Mouse (Mus musculus) cerebellum, adult 2 months (tissue): ENCODE data around the gene Pxmp4. TPM values are rescaled to one million over a fixed set of nuclear protein-coding genes. Genes with fewer than 3 reads are reported as not detected.
A peak's percentile ranks its signal among the peaks of the same experiment; 100 is the strongest.

Experiments used
- DNase-seq, 2 experiments: peaks; one replicate each; pipeline ENCODE4 v3.0.0; 2021
- H3K27ac ChIP-seq: fragments of 200-500 bp; 2 replicates; pipeline ENCODE4 v1.5.1; 2012; ENCODE audit warnings: low read length, control low read depth, inconsistent platforms; ENCODE audit not compliant: insufficient read depth
- H3K27me3 ChIP-seq: fragments of 200-500 bp; 2 replicates; pipeline ENCODE4 v1.6.1; 2012; ENCODE audit warnings: inconsistent platforms, mild to moderate bottlenecking, low read length, moderate library complexity; ENCODE audit not compliant: control insufficient read depth, insufficient read depth
- H3K4me1 ChIP-seq: fragments of 200-500 bp; 2 replicates; pipeline ENCODE4 v1.6.1; 2011; ENCODE audit warnings: low read length; ENCODE audit not compliant: control insufficient read depth, insufficient read depth
- H3K4me3 ChIP-seq: fragments of 200-500 bp; replicated peaks from 2 replicates; pipeline ENCODE3; 2011; ENCODE audit warnings: mild to moderate bottlenecking, low read depth, low read length, control low read depth; ENCODE audit not compliant: insufficient read depth
- CTCF ChIP-seq: fragments of 200-500 bp; IDR thresholded peaks from 2 replicates; pipeline ENCODE4 v1.5.1; 2011; ENCODE audit warnings: low read depth, mild to moderate bottlenecking, control low read depth, low read length, moderate library complexity, borderline replicate concordance; ENCODE audit not compliant: insufficient read depth
- POLR2A ChIP-seq: fragments of 200-500 bp; IDR thresholded peaks from 2 replicates; pipeline ENCODE4 v1.6.1; 2011; ENCODE audit warnings: low read length, control low read depth, borderline replicate concordance; ENCODE audit not compliant: insufficient read depth
- WGBS: fragments of 180-500 bp; shearing (Covaris S2); methylation state at CpG from one replicate; pipeline ENCODE4 v1.1.7; 2018; 5-methylcytosine and 5-hydroxymethylcytosine counted together
- polyA plus RNA-seq: library from polyadenylated mRNA; depleted of rRNA; stranded (reverse); fragments of >200 nt; gene quantifications from 2 replicates; pipeline ENCODE4 v1.2.3, GENCODE M21; 2012

The Pxmp4 gene
- polyA plus RNA-seq, 1 experiment = 14.9 TPM

- no peak for DNase-seq
- Histone ChIP-seq H3K4me1 (no peaks in the 10 kb centered on the region), H3K27me3 (no peaks in the 10 kb centered on the region), H3K27ac (peak overlapping the region; percentile 75), H3K4me3 (peak overlapping the region; percentile 84)
- WGBS = 14% methylated on average over 22 of the region's 22 CpGs
- no peak for TF ChIP-seq CTCF
- TF ChIP-seq POLR2A = no peak
Measured at GRCm38 (mm10) chr2:154603007-154603637, 386 bp downstream of the Pxmp4 start.

GRCm38 (mm10) chr2:154601324-154601723 is 2.2 kb downstream of the Pxmp4 start:
- TF ChIP-seq POLR2A (no peak), CTCF (no peak)
- WGBS = 70% methylated on average over 3 of the region's 3 CpGs

GRCm38 (mm10) chr2:154600586-154600985 is 2.9 kb downstream of the Pxmp4 start:
- DNase-seq = no peak
- WGBS = 75% methylated on average over 6 of the region's 6 CpGs
- H3K4me3 ChIP-seq = no peak overlapping the region
- H3K4me1 ChIP-seq = 0 out of 2 replicates have a peak, but pooled peaks cover 4% of the 10 kb centered on the region
- H3K27ac ChIP-seq = no peak overlapping the region
- H3K27me3 ChIP-seq = no peaks in the 10 kb centered on the region
- TF ChIP-seq POLR2A = no peak
- TF ChIP-seq CTCF = no peak

More at GRCm38 (mm10) chr2:154601324-154601723, 2.2 kb downstream of the Pxmp4 start:
- Histone ChIP-seq H3K27me3 (no peaks in the 10 kb centered on the region), H3K27ac (no peak overlapping the region), H3K4me1 (no peaks in the 10 kb centered on the region), H3K4me3 (no peak overlapping the region)
- no peak for DNase-seq

GRCm38 (mm10) chr2:154597399-154597798 is 6.1 kb downstream of the Pxmp4 start:
- no peak overlapping the region for H3K27ac ChIP-seq
- no peaks in the 10 kb centered on the region for H3K27me3 ChIP-seq
- H3K4me1 ChIP-seq = 0 out of 2 replicates have a peak, but pooled peaks cover 4% of the 10 kb centered on the region
- TF ChIP-seq CTCF (no peak), POLR2A (no peak)
- no peak overlapping the region for H3K4me3 ChIP-seq
- DNase-seq = no peak
- WGBS = 95% methylated on average over 3 of the region's 3 CpGs

- Histone ChIP-seq H3K27ac (no peak overlapping the region), H3K27me3 (no peaks in the 10 kb centered on the region), H3K4me1 (0 out of 2 replicates have a peak, but pooled peaks cover 4% of the 10 kb centered on the region), H3K4me3 (no peak overlapping the region)
- TF ChIP-seq POLR2A = no peak
- no peak for TF ChIP-seq CTCF
- DNase-seq = peak in 1 of 2 experiments; percentile 25
- 23% methylated on average over 5 of the region's 5 CpGs for WGBS
Measured at GRCm38 (mm10) chr2:154595775-154596174, 7.7 kb downstream of the Pxmp4 start.

GRCm38 (mm10) chr2:154593025-154593424 is 10.5 kb downstream of the Pxmp4 start:
- WGBS = 82% methylated on average over 3 of the region's 3 CpGs
- Histone ChIP-seq H3K4me1 (0 out of 2 replicates have a peak, but pooled peaks cover 4% of the 10 kb centered on the region), H3K27me3 (no peaks in the 10 kb centered on the region), H3K4me3 (no peak overlapping the region), H3K27ac (no peak overlapping the region)
- peak; percentile 37 to 38 for DNase-seq
- no peak for TF ChIP-seq POLR2A
- TF ChIP-seq CTCF = peak; percentile 64

GRCm38 (mm10) chr2:154591239-154591638 is 12.3 kb downstream of the Pxmp4 start:
- no peak overlapping the region for H3K4me3 ChIP-seq
- H3K27ac ChIP-seq = no peak overlapping the region
- 0 out of 2 replicates have a peak, but pooled peaks cover 4% of the 10 kb centered on the region for H3K4me1 ChIP-seq
- no peak for DNase-seq
- WGBS = 96% methylated on average over 3 of the region's 3 CpGs
- no peak for TF ChIP-seq POLR2A
- TF ChIP-seq CTCF = no peak
- H3K27me3 ChIP-seq = no peaks in the 10 kb centered on the region

- no peak overlapping the region for H3K4me3 ChIP-seq
- H3K27ac ChIP-seq = no peak overlapping the region
- no peaks in the 10 kb centered on the region for H3K27me3 ChIP-seq
- 58% methylated on average over 4 of the region's 4 CpGs for WGBS
- H3K4me1 ChIP-seq = peaks cover 10% of the 10 kb centered on the region
- no peak for DNase-seq
- no peak for TF ChIP-seq POLR2A
- no peak for TF ChIP-seq CTCF
Measured at GRCm38 (mm10) chr2:154589051-154589450, 14.5 kb downstream of the Pxmp4 start.
